Mouse (Mus musculus): ENCODE data around the gene Abcf3.

- TF ChIP-seq CTCF (IDR thresholded peaks at IDR 0.05 in 2 of 3, conservative IDR thresholded peaks at IDR 0.05 in 1 of 3; ENCODE audit: control insufficient read depth in 1 of 3, insufficient read depth in 1 of 3, low read depth in 2 of 3, low read length in 3 of 3, poor library complexity in 1 of 3, severe bottlenecking in 1 of 3), result no peak
- no peak for TF ChIP-seq MYB (IDR thresholded peaks at IDR 0.05; ENCODE audit: low read depth, low read length)
- TF ChIP-seq RAD21 (IDR thresholded peaks at IDR 0.05; ENCODE audit: low read depth, low read length), result no peak
- no peak for TF ChIP-seq GATA1 (IDR thresholded peaks at IDR 0.05; ENCODE audit: low read depth, low read length)
- TF ChIP-seq MAX (IDR thresholded peaks at IDR 0.05; ENCODE audit: low read length), result no peak
- no peak for TF ChIP-seq POLR2A (IDR thresholded peaks at IDR 0.05; ENCODE audit: control insufficient read depth in 1 of 2, insufficient read depth in 1 of 2, low read depth in 1 of 2, low read length in 2 of 2, poor library complexity in 1 of 2)
- no peak for TF ChIP-seq TCF12 (IDR thresholded peaks at IDR 0.05; ENCODE audit: low read depth, low read length)
- TF ChIP-seq ELF1 (IDR thresholded peaks at IDR 0.05; ENCODE audit: low read depth, low read length), result no peak
- no peak for TF ChIP-seq TAL1 (IDR thresholded peaks at IDR 0.05; ENCODE audit: low read length)
Measured at GRCm38 (mm10) chr16:20589366-20589938, 41.1 kb downstream of the Abcf3 start, which contains the start of gene Vwa5b2.

Data from MEL (cell line).